Mouse (Mus musculus) limb, embryonic 11.5 days (tissue): ENCODE results near the gene Ephx3. TPM values are rescaled to one million over a fixed set of nuclear protein-coding genes. Genes with fewer than 3 reads are reported as not detected.
"Not testable (repeated sequence)": the region's sequence is repeated elsewhere in the genome, so short reads cannot be mapped to it uniquely, and the experiment has no call there.

Experiments used
- ATAC-seq: fragments of 200-750 bp; cut with Nextera tagmentation; 2 replicates; pipeline ENCODE4 v1.8.0; 2017; ENCODE audit warnings: low read depth; ENCODE audit not compliant: insufficient number of reproducible peaks, low FRiP score, low TSS enrichment
- DNase-seq: peaks from one replicate; pipeline ENCODE4 v3.0.0-alpha.2; 2015; ENCODE audit warnings: low spot score
- H3K27ac ChIP-seq: fragments of 300-500 bp; sonication (generic); replicated peaks from 2 replicates; pipeline ENCODE4 v1.5.1; 2014; ENCODE audit warnings: low read depth, mild to moderate bottlenecking, low read length
- H3K27me3 ChIP-seq: fragments of 300-500 bp; sonication (generic); 2 replicates; pipeline ENCODE4 v1.6.1; 2014; ENCODE audit warnings: mild to moderate bottlenecking, low read length, mixed read lengths; ENCODE audit not compliant: control insufficient read depth, insufficient read depth
- H3K36me3 ChIP-seq: fragments of 300-500 bp; sonication (generic); 2 replicates; pipeline ENCODE4 v1.6.1; 2014; ENCODE audit warnings: mild to moderate bottlenecking, low read length, moderate library complexity, mixed read lengths; ENCODE audit not compliant: control insufficient read depth, insufficient read depth
- H3K4me1 ChIP-seq: fragments of 300-500 bp; sonication (generic); 2 replicates; pipeline ENCODE4 v1.6.1; 2014; ENCODE audit warnings: low read length, mixed read lengths; ENCODE audit not compliant: control insufficient read depth, insufficient read depth
- H3K4me2 ChIP-seq: fragments of 300-500 bp; sonication (generic); 2 replicates; pipeline ENCODE4 v1.6.1; 2014; ENCODE audit warnings: low read depth, mild to moderate bottlenecking, moderate library complexity; ENCODE audit not compliant: severe bottlenecking
- H3K4me3 ChIP-seq: fragments of 300-500 bp; sonication (generic); 2 replicates; pipeline ENCODE4 v1.5.1; 2014; ENCODE audit warnings: low read depth, low read length
- H3K9ac ChIP-seq: fragments of 300-500 bp; sonication (generic); 2 replicates; pipeline ENCODE4 v1.6.1; 2014; ENCODE audit warnings: mild to moderate bottlenecking, low read length
- H3K9me3 ChIP-seq: fragments of 300-500 bp; sonication (generic); 2 replicates; pipeline ENCODE4 v1.6.1; 2016; ENCODE audit warnings: low read length; ENCODE audit not compliant: control insufficient read depth
- WGBS: fragments of 180-500 bp; shearing (Covaris S2); extraction: QIAGEN DNeasy Blood & Tissue Kit; methylation state at CpG from one replicate; pipeline ENCODE4 v1.1.7; 2014; 5-methylcytosine and 5-hydroxymethylcytosine counted together
- polyA plus RNA-seq: library from polyadenylated mRNA; unstranded; fragments of >200 nt; fragmentation: Nextera tagmentation; extraction: Ambion mirVana; gene quantifications from 2 replicates; pipeline ENCODE4 v1.2.1, GENCODE M21; 2014

The Ephx3 gene
- polyA plus RNA-seq = 0.16 TPM in 1 of 2 replicates, not detected in the other

GRCm38 (mm10) chr17:32188863-32189636 is at the start of gene Ephx3:
Ephx3 (minus strand) TSS chr17:32189549.
- 0 out of 2 replicates have a peak, but pooled peaks have one; percentile 6 for ATAC-seq
- 5% methylated on average over 42 of the region's 42 CpGs for WGBS
- Histone ChIP-seq H3K9ac (0 out of 2 replicates have a peak within 1 kb of the TSS, but pooled peaks have one; percentile 4), H3K4me1 (peaks cover 2% of the 10 kb centered on the region; the same call in 1 of the 2 replicates), H3K4me2 (peak within 1 kb of the TSS; percentile 82), H3K27ac (no peak within 1 kb of the TSS), H3K4me3 (peak within 1 kb of the TSS; percentile 35), H3K36me3 (no peaks in the 10 kb centered on the region), H3K27me3 (peaks cover 14% of the 10 kb centered on the region), H3K9me3 (no peaks in the 10 kb centered on the region)
- DNase-seq = peak; percentile 43

- peaks cover 3% of the 10 kb centered on the region; the same call in 1 of the 2 replicates for H3K4me1 ChIP-seq
- no peaks in the 10 kb centered on the region for H3K36me3 ChIP-seq
- no peak overlapping the region for H3K9ac ChIP-seq
- H3K9me3 ChIP-seq = no peaks in the 10 kb centered on the region
- no peak overlapping the region for H3K4me3 ChIP-seq
- H3K4me2 ChIP-seq = no peak overlapping the region
- ATAC-seq (no peak), DNase-seq (no peak)
- no peak overlapping the region for H3K27ac ChIP-seq
- H3K27me3 ChIP-seq = no peaks in the 10 kb centered on the region
- 55% methylated on average over 1 of the region's 1 CpGs for WGBS
Measured at GRCm38 (mm10) chr17:32238589-32238988, 49.2 kb upstream of the Ephx3 start.

- Histone ChIP-seq H3K4me1 (peaks cover 3% of the 10 kb centered on the region; the same call in 1 of the 2 replicates), H3K27ac (no peak overlapping the region), H3K27me3 (no peaks in the 10 kb centered on the region), H3K9ac (no peak overlapping the region), H3K4me2 (no peak overlapping the region), H3K9me3 (no peaks in the 10 kb centered on the region), H3K4me3 (no peak overlapping the region), H3K36me3 (no peaks in the 10 kb centered on the region)
- DNase-seq (peak; percentile 36), ATAC-seq (no peak)
- 74% methylated on average over 5 of the region's 5 CpGs for WGBS
Measured at GRCm38 (mm10) chr17:32235534-32236191, 46.3 kb upstream of the Ephx3 start.

GRCm38 (mm10) chr17:32233174-32233573 is 43.8 kb upstream of the Ephx3 start:
- Histone ChIP-seq H3K4me2 (no peak overlapping the region), H3K4me1 (peaks cover 3% of the 10 kb centered on the region; the same call in 1 of the 2 replicates), H3K27me3 (no peaks in the 10 kb centered on the region), H3K27ac (no peak overlapping the region), H3K4me3 (no peak overlapping the region), H3K9me3 (no peaks in the 10 kb centered on the region), H3K9ac (no peak overlapping the region), H3K36me3 (peaks cover 10% of the 10 kb centered on the region; the same call in 1 of the 2 replicates)
- ATAC-seq (no peak), DNase-seq (no peak)

- H3K9me3 ChIP-seq = no peaks in the 10 kb centered on the region
- no peaks in the 10 kb centered on the region for H3K4me1 ChIP-seq
- no peak for ATAC-seq
- peaks cover 14% of the 10 kb centered on the region; the same call in 1 of the 2 replicates for H3K36me3 ChIP-seq
- H3K27me3 ChIP-seq = no peaks in the 10 kb centered on the region
- no peak overlapping the region for H3K9ac ChIP-seq
- no peak overlapping the region for H3K4me2 ChIP-seq
- 95% methylated on average over 4 of the region's 4 CpGs for WGBS
- DNase-seq = no peak
- no peak overlapping the region for H3K4me3 ChIP-seq
- no peak overlapping the region for H3K27ac ChIP-seq
Measured at GRCm38 (mm10) chr17:32229256-32229655, 39.9 kb upstream of the Ephx3 start.

GRCm38 (mm10) chr17:32220873-32221272 is 31.5 kb upstream of the Ephx3 start:
- H3K4me1 ChIP-seq = no peaks in the 10 kb centered on the region
- H3K27ac ChIP-seq = no peak overlapping the region
- H3K9me3 ChIP-seq = no peaks in the 10 kb centered on the region
- no peaks in the 10 kb centered on the region for H3K27me3 ChIP-seq
- DNase-seq (no peak), ATAC-seq (no peak)
- peaks cover 24% of the 10 kb centered on the region for H3K36me3 ChIP-seq
- 78% methylated on average over 3 of the region's 3 CpGs for WGBS
- no peak overlapping the region for H3K4me3 ChIP-seq
- no peak overlapping the region for H3K4me2 ChIP-seq
- no peak overlapping the region for H3K9ac ChIP-seq

- H3K4me3 ChIP-seq, DNase-seq, H3K9ac ChIP-seq, H3K9me3 ChIP-seq, H3K4me2 ChIP-seq, H3K27me3 ChIP-seq, H3K4me1 ChIP-seq, H3K27ac ChIP-seq, ATAC-seq: not testable (repeated sequence)
- WGBS = 68% methylated on average over 4 of the region's 4 CpGs
- peaks cover 30% of the 10 kb centered on the region; the same call in 1 of the 2 replicates for H3K36me3 ChIP-seq
Measured at GRCm38 (mm10) chr17:32215587-32215986, 26.2 kb upstream of the Ephx3 start.

- not testable (repeated sequence) for H3K4me1 ChIP-seq, ATAC-seq, H3K4me2 ChIP-seq, H3K4me3 ChIP-seq, H3K27ac ChIP-seq, DNase-seq, H3K27me3 ChIP-seq, H3K9ac ChIP-seq, H3K9me3 ChIP-seq
- WGBS = 88% methylated on average over 6 of the region's 6 CpGs
- H3K36me3 ChIP-seq = peaks cover 47% of the 10 kb centered on the region
Measured at GRCm38 (mm10) chr17:32211554-32211953, 22.2 kb upstream of the Ephx3 start.
